Mouse (Mus musculus) G1E (cell line): Measurements from ENCODE around the gene Tmc6. TPM values are rescaled to one million over a fixed set of nuclear protein-coding genes. Genes with fewer than 3 reads are reported as not detected.

Experiments
- ATAC-seq: 2 replicates; pipeline ENCODE4 v1.8.0; 2016; ENCODE audit warnings: mild to moderate bottlenecking; ENCODE audit not compliant: insufficient number of reproducible peaks, poor library complexity, low FRiP score, severe bottlenecking; ENCODE audit errors: extremely low read depth
- DNase-seq: peaks from one replicate; pipeline ENCODE4 v3.0.0; 2012; ENCODE audit warnings: low spot score
- H3K27me3 ChIP-seq: 2 replicates; pipeline ENCODE4 v1.6.1; 2012; ENCODE audit warnings: mild to moderate bottlenecking, low read length, inconsistent platforms; ENCODE audit not compliant: insufficient read depth
- H3K36me3 ChIP-seq: replicated peaks from 2 replicates; pipeline ENCODE3; 2012; ENCODE audit warnings: mild to moderate bottlenecking, inconsistent platforms
- H3K4me1 ChIP-seq: 2 replicates; pipeline ENCODE4 v1.6.1; 2012; ENCODE audit warnings: low read depth, low read length, inconsistent platforms, mixed read lengths; ENCODE audit not compliant: insufficient read depth
- H3K4me3 ChIP-seq: 2 replicates; pipeline ENCODE4 v1.5.1; 2012; ENCODE audit warnings: low read depth, mild to moderate bottlenecking, inconsistent platforms, low read length, moderate library complexity, mixed read lengths
- H3K9me3 ChIP-seq: replicated peaks from 2 replicates; pipeline ENCODE4 v1.6.1; 2012; ENCODE audit warnings: inconsistent platforms
- CTCF ChIP-seq: IDR thresholded peaks from 2 replicates; pipeline ENCODE4 v1.5.1; 2012; ENCODE audit warnings: low read depth, low read length, inconsistent platforms, mixed read lengths
- GATA1 ChIP-seq: IDR thresholded peaks from 2 replicates; pipeline ENCODE4 v1.6.1; 2012; ENCODE audit warnings: borderline replicate concordance, low read length, inconsistent platforms, mixed read lengths
- GATA2 ChIP-seq: IDR thresholded peaks from 2 replicates; pipeline ENCODE4 v1.6.1; 2012; ENCODE audit warnings: low read depth, low read length, inconsistent platforms, borderline replicate concordance
- POLR2AphosphoS5 ChIP-seq: IDR thresholded peaks from 2 replicates; pipeline ENCODE4 v1.6.1; 2012; ENCODE audit warnings: low read depth, low read length, inconsistent platforms; ENCODE audit not compliant: insufficient replicate concordance
- TAL1 ChIP-seq: conservative IDR thresholded peaks from 2 replicates; pipeline ENCODE4 v1.6.1; 2012; ENCODE audit warnings: low read depth, low read length, inconsistent platforms, mixed read lengths
- polyA plus RNA-seq: library from polyadenylated mRNA; stranded (reverse); fragments of >175 nt; gene quantifications from 2 replicates; pipeline ENCODE4 v1.2.3, GENCODE M21; 2012
- total RNA-seq, 2 experiments: library from RNA; stranded (forward) in 1 of 2; stranded (reverse) in 1 of 2; fragments of 200-1000 nt in 1 of 2; fragments of >200 nt in 1 of 2; fragmentation: Nextera tagmentation in 1 of 2; gene quantifications; 2 replicates each; pipeline ENCODE4 v1.2.3; 2014 to 2017

The Tmc6 gene
- total and polyA plus RNA-seq, 3 experiments, result 9.6 to 27.3 (median 25.3) TPM

GRCm38 (mm10) chr11:117779434-117780198 is 2.4 kb downstream of the Tmc6 start:
- peak overlapping the region; percentile 78 for H3K4me3 ChIP-seq
- no peaks in the 10 kb centered on the region for H3K27me3 ChIP-seq
- TF ChIP-seq GATA1, result no peak
- no peak for TF ChIP-seq TAL1
- no peak for TF ChIP-seq GATA2
- no peak for TF ChIP-seq CTCF
- H3K4me1 ChIP-seq, result peaks cover 59% of the 10 kb centered on the region
- no peaks in the 10 kb centered on the region for H3K9me3 ChIP-seq
- peak; percentile 51 for DNase-seq
- H3K36me3 ChIP-seq, result peaks cover 57% of the 10 kb centered on the region
- ATAC-seq, result no peak

GRCm38 (mm10) chr11:117778851-117779433 is 3.1 kb downstream of the Tmc6 start:
- Histone ChIP-seq H3K9me3 (no peaks in the 10 kb centered on the region), H3K4me3 (peak overlapping the region; percentile 78), H3K27me3 (no peaks in the 10 kb centered on the region), H3K36me3 (peaks cover 57% of the 10 kb centered on the region), H3K4me1 (peaks cover 62% of the 10 kb centered on the region)
- ATAC-seq (no peak), DNase-seq (no peak)
- TF ChIP-seq CTCF (no peak), POLR2AphosphoS5 (no peak), TAL1 (no peak), GATA2 (no peak), GATA1 (no peak)

GRCm38 (mm10) chr11:117778031-117778430 is 4.0 kb downstream of the Tmc6 start:
- no peak for ATAC-seq
- no peaks in the 10 kb centered on the region for H3K9me3 ChIP-seq
- TF ChIP-seq CTCF, result no peak
- no peak for TF ChIP-seq GATA1
- no peak for TF ChIP-seq POLR2AphosphoS5
- TF ChIP-seq TAL1, result no peak
- TF ChIP-seq GATA2, result no peak
- DNase-seq, result no peak
- no peaks in the 10 kb centered on the region for H3K27me3 ChIP-seq
- no peak overlapping the region for H3K4me3 ChIP-seq
- peaks cover 62% of the 10 kb centered on the region for H3K4me1 ChIP-seq
- H3K36me3 ChIP-seq, result peaks cover 61% of the 10 kb centered on the region

GRCm38 (mm10) chr11:117777111-117777510 is 4.9 kb downstream of the Tmc6 start:
- no peak for DNase-seq
- no peak for TF ChIP-seq TAL1
- no peak for TF ChIP-seq GATA2
- no peak for TF ChIP-seq CTCF
- TF ChIP-seq GATA1, result no peak
- TF ChIP-seq POLR2AphosphoS5, result no peak
- Histone ChIP-seq H3K9me3 (no peaks in the 10 kb centered on the region), H3K36me3 (peaks cover 70% of the 10 kb centered on the region), H3K27me3 (no peaks in the 10 kb centered on the region), H3K4me1 (peaks cover 53% of the 10 kb centered on the region), H3K4me3 (no peak overlapping the region)
- ATAC-seq, result no peak

- H3K4me1 ChIP-seq, result peaks cover 45% of the 10 kb centered on the region
- no peak for TF ChIP-seq POLR2AphosphoS5
- TF ChIP-seq GATA2, result no peak
- TF ChIP-seq GATA1, result no peak
- no peak for TF ChIP-seq CTCF
- TF ChIP-seq TAL1, result no peak
- H3K36me3 ChIP-seq, result peaks cover 79% of the 10 kb centered on the region
- H3K27me3 ChIP-seq, result no peaks in the 10 kb centered on the region
- no peak overlapping the region for H3K4me3 ChIP-seq
- no peaks in the 10 kb centered on the region for H3K9me3 ChIP-seq
- DNase-seq (no peak), ATAC-seq (no peak)
Measured at GRCm38 (mm10) chr11:117776085-117776792, 5.8 kb downstream of the Tmc6 start.

GRCm38 (mm10) chr11:117775540-117775939 is 6.5 kb downstream of the Tmc6 start:
- Histone ChIP-seq H3K9me3 (no peaks in the 10 kb centered on the region), H3K36me3 (peaks cover 83% of the 10 kb centered on the region), H3K4me3 (no peak overlapping the region), H3K4me1 (peaks cover 38% of the 10 kb centered on the region), H3K27me3 (no peaks in the 10 kb centered on the region)
- ATAC-seq (no peak), DNase-seq (no peak)
- no peak for TF ChIP-seq GATA1
- no peak for TF ChIP-seq TAL1
- TF ChIP-seq POLR2AphosphoS5, result no peak
- TF ChIP-seq GATA2, result no peak
- TF ChIP-seq CTCF, result no peak
